Mouse (Mus musculus) kidney, postnatal 0 days (tissue): ENCODE data around the gene Hc. TPM values are rescaled to one million over a fixed set of nuclear protein-coding genes. Genes with fewer than 3 reads are reported as not detected.
A peak's percentile ranks its signal among the peaks of the same experiment; 100 is the strongest.

Experiments used
- ATAC-seq: fragments of 200-750 bp; cut with Nextera tagmentation; replicated peaks from 2 replicates; pipeline ENCODE4 v1.8.0; 2017; ENCODE audit warnings: low read depth, moderate number of reproducible peaks, moderate TSS enrichment, moderate library complexity; ENCODE audit not compliant: low FRiP score
- DNase-seq: peaks from one replicate; pipeline ENCODE4 v3.0.0-alpha.2; 2016; ENCODE audit warnings: low spot score
- H3K27ac ChIP-seq: fragments of 300-500 bp; sonication (generic); 2 replicates; pipeline ENCODE4 v1.5.1; 2014; ENCODE audit warnings: mild to moderate bottlenecking
- H3K27me3 ChIP-seq: fragments of 300-500 bp; sonication (generic); 2 replicates; pipeline ENCODE4 v1.6.1; 2014; ENCODE audit warnings: low read length, mixed read lengths; ENCODE audit not compliant: insufficient read depth
- H3K36me3 ChIP-seq: fragments of 300-500 bp; sonication (generic); 2 replicates; pipeline ENCODE4 v1.6.1; 2014; ENCODE audit warnings: low read length, mixed read lengths; ENCODE audit not compliant: insufficient read depth
- H3K4me1 ChIP-seq: fragments of 300-500 bp; sonication (generic); replicated peaks from 2 replicates; pipeline ENCODE4 v1.6.1; 2014; ENCODE audit warnings: antibody characterized with exemption, low read length, mixed read lengths; ENCODE audit not compliant: insufficient read depth
- H3K4me2 ChIP-seq: fragments of 300-500 bp; sonication (generic); 2 replicates; pipeline ENCODE4 v1.6.1; 2014; ENCODE audit warnings: mild to moderate bottlenecking, low read length, moderate library complexity, mixed read lengths
- H3K4me3 ChIP-seq: fragments of 300-500 bp; sonication (generic); replicated peaks from 2 replicates; pipeline ENCODE4 v1.5.1; 2014; ENCODE audit warnings: low read depth, low read length
- H3K9ac ChIP-seq: fragments of 300-500 bp; sonication (generic); 2 replicates; pipeline ENCODE4 v1.6.1; 2014; ENCODE audit warnings: low read depth, low read length
- H3K9me3 ChIP-seq: fragments of 300-500 bp; sonication (generic); replicated peaks from 2 replicates; pipeline ENCODE4 v1.6.1; 2016; ENCODE audit warnings: low read length, inconsistent platforms, mixed read lengths
- CTCF ChIP-seq: IDR thresholded peaks from 2 replicates; pipeline ENCODE4 v1.5.1; 2016; ENCODE audit warnings: antibody characterized with exemption, low read depth, mild to moderate bottlenecking, moderate library complexity
- WGBS: fragments of 180-500 bp; shearing (Covaris S2); extraction: QIAGEN DNeasy Blood & Tissue Kit; methylation state at CpG from one replicate; pipeline ENCODE4 v1.1.7; 2014; 5-methylcytosine and 5-hydroxymethylcytosine counted together
- polyA plus RNA-seq: library from polyadenylated mRNA; unstranded; fragments of >200 nt; fragmentation: Nextera tagmentation; extraction: Ambion mirVana; gene quantifications from 2 replicates; pipeline ENCODE4 v1.2.1, GENCODE M21; 2015

Hc gene
- polyA plus RNA-seq, 1 experiment from 2014 or later, result 0.16 TPM

GRCm38 (mm10) chr2:34984885-34985284 lies 76.4 kb downstream of the Hc start:
- Histone ChIP-seq H3K4me3 (no peak overlapping the region), H3K36me3 (no peaks in the 10 kb centered on the region), H3K27me3 (no peaks in the 10 kb centered on the region), H3K9ac (no peak overlapping the region), H3K4me1 (peaks cover 5% of the 10 kb centered on the region; the same call in 1 of the 2 replicates), H3K27ac (no peak overlapping the region), H3K9me3 (no peaks in the 10 kb centered on the region), H3K4me2 (no peak overlapping the region)
- WGBS, result 81% methylated on average over 8 of the region's 8 CpGs
- TF ChIP-seq CTCF, result no peak
- no peak for ATAC-seq
- no peak for DNase-seq

DNA sequence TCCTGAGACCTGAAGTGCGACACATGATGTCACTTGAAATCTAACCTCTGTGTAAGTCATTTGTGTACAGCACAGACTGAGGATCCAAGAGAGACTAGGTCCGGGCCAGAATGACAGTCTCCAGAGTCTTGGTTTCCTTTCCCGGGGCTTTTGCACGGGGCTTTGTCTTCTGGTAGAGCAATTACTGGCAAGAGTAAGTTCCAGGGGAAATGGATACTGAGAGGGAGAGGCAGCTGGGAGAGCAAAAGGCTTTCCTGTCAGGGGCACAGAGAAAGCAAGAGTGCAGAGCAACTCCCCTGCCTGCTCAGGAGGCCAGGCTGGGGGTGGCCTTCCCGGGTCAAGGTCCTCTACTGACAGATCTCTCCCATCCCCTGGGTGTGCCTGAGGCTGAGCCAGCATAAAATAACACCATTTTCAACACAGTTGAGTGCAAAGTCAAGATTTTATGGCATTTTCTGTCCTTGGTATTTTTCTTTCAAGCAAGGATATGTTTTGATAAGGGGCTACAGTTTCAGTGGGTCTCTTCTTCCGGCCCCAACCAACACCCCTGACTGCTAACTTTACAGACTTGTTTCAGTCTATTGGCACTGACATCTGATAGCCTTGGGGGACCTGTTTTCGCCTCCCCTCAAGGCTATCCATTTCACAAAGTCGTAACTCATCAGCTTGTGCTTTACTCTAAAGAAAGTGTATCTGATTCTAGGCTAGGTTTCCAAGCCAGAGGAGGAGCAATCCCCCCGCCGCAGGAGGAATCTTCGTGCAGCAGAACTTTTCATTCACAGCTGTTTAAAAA lies 78.1 kb downstream of the Hc start:
- no peak overlapping the region for H3K9ac ChIP-seq
- peaks cover 5% of the 10 kb centered on the region; the same call in 1 of the 2 replicates for H3K4me1 ChIP-seq
- no peaks in the 10 kb centered on the region for H3K9me3 ChIP-seq
- WGBS, result 15% methylated on average over 11 of the region's 11 CpGs
- no peak overlapping the region for H3K4me3 ChIP-seq
- peak overlapping the region; percentile 5; the same call in 1 of the 2 replicates for H3K27ac ChIP-seq
- ATAC-seq (peak; percentile 94), DNase-seq (peak; percentile 91)
- no peak overlapping the region for H3K4me2 ChIP-seq
- H3K36me3 ChIP-seq, result no peaks in the 10 kb centered on the region
- H3K27me3 ChIP-seq, result no peaks in the 10 kb centered on the region
- TF ChIP-seq CTCF, result no peak

DNA sequence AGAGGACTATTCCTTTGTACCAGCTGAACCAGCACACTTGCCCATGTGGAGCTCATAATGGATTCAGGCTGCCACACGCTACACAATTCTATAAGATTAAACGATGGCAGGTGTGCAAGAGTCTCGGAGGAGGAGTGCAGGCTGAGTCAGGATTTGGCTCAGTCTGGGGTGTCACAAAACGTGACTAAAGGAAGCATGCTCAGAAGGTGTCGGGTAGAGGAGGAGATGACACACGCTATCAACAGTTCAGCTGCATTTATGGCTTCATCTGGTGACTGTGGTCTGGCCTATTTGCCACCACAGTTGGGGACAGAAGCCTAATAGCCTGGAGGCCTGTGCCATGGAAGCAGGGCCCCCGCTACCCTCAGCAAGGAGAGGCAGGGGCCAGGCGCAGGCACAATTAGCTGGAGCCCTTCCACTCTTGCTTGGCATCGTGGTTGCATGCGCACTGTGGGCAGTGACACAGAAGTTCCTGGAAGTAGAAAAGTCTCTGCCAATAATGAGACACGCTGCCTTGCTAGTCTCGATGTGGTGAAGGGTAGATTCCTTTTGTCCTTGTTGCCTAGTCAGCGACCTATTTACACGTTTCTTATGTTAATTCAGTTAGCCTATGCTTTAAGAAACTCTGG lies 79.0 kb downstream of the Hc start:
- Histone ChIP-seq H3K4me3 (no peak overlapping the region), H3K27ac (0 out of 2 replicates have a peak overlapping the region, but pooled peaks have one; percentile 5), H3K9ac (no peak overlapping the region), H3K9me3 (no peaks in the 10 kb centered on the region), H3K4me2 (no peak overlapping the region), H3K27me3 (no peaks in the 10 kb centered on the region), H3K36me3 (no peaks in the 10 kb centered on the region), H3K4me1 (peaks cover 5% of the 10 kb centered on the region; the same call in 1 of the 2 replicates)
- TF ChIP-seq CTCF, result no peak
- DNase-seq, result no peak
- WGBS, result 56% methylated on average over 14 of the region's 14 CpGs
- ATAC-seq, result no peak

- H3K4me3 ChIP-seq, result no peak overlapping the region
- no peak overlapping the region for H3K27ac ChIP-seq
- H3K4me2 ChIP-seq, result no peak overlapping the region
- H3K27me3 ChIP-seq, result no peaks in the 10 kb centered on the region
- H3K36me3 ChIP-seq, result no peaks in the 10 kb centered on the region
- H3K4me1 ChIP-seq, result peaks cover 5% of the 10 kb centered on the region; the same call in 1 of the 2 replicates
- DNase-seq (no peak), ATAC-seq (no peak)
- 83% methylated on average over 3 of the region's 3 CpGs for WGBS
- no peak overlapping the region for H3K9ac ChIP-seq
- H3K9me3 ChIP-seq, result no peaks in the 10 kb centered on the region
- no peak for TF ChIP-seq CTCF
Observed at GRCm38 (mm10) chr2:34979459-34980011, 81.7 kb downstream of the Hc start.

GRCm38 (mm10) chr2:34978226-34978625 lies 83.0 kb downstream of the Hc start:
- no peak for ATAC-seq
- Histone ChIP-seq H3K36me3 (no peaks in the 10 kb centered on the region), H3K9me3 (no peaks in the 10 kb centered on the region), H3K9ac (no peak overlapping the region), H3K4me3 (no peak overlapping the region), H3K4me2 (no peak overlapping the region), H3K27me3 (no peaks in the 10 kb centered on the region), H3K4me1 (peaks cover 5% of the 10 kb centered on the region; the same call in 1 of the 2 replicates), H3K27ac (no peak overlapping the region)
- TF ChIP-seq CTCF, result no peak
- DNase-seq, result no peak
- 95% methylated on average over 2 of the region's 2 CpGs for WGBS

GRCm38 (mm10) chr2:34976945-34977658 lies 84.1 kb downstream of the Hc start:
- DNase-seq (no peak), ATAC-seq (no peak)
- Histone ChIP-seq H3K27me3 (no peaks in the 10 kb centered on the region), H3K27ac (no peak overlapping the region), H3K36me3 (no peaks in the 10 kb centered on the region), H3K4me1 (no peaks in the 10 kb centered on the region), H3K4me2 (no peak overlapping the region), H3K4me3 (no peak overlapping the region), H3K9me3 (no peaks in the 10 kb centered on the region), H3K9ac (no peak overlapping the region)
- 91% methylated on average over 8 of the region's 8 CpGs for WGBS
- no peak for TF ChIP-seq CTCF
